Mouse (Mus musculus): Measurements from ENCODE around the gene Iffo2.
A peak's percentile ranks its signal among the peaks of the same experiment; 100 is the strongest.

- TF ChIP-seq CTCF (IDR thresholded peaks at IDR 0.05; ENCODE audit: borderline replicate concordance, extremely low read depth, insufficient read depth, insufficient read length) (no peak), POLR2A (IDR thresholded peaks at IDR 0.05; ENCODE audit: borderline replicate concordance, extremely low read depth, insufficient read depth, insufficient read length, poor library complexity, severe bottlenecking) (peak; percentile 60; the same call in 1 of the 2 replicates)
Measured at GRCm38 (mm10) chr4:139622373-139623282, 92.3 kb downstream of the Iffo2 start, which contains the start of gene Aldh4a1.

All from brain, embryonic 14.5 days (tissue).